Mouse (Mus musculus): ENCODE results near the gene Srgap1. TPM values are rescaled to one million over a fixed set of nuclear protein-coding genes. Genes with fewer than 3 reads are reported as not detected.
A peak's percentile ranks its signal among the peaks of the same experiment; 100 is the strongest.

Gene Srgap1
- polyA plus RNA-seq, 1 experiment from 2014 or later, result 32.0 TPM

GRCm38 (mm10) chr10:121837166-121837898 is 209.8 kb downstream of the Srgap1 start:
- Histone ChIP-seq H3K9me3 (ENCODE audit: control insufficient read depth, low read length) (no peaks in the 10 kb centered on the region), H3K27ac (ENCODE audit: low read length) (peak overlapping the region; percentile 88), H3K27me3 (replicated peaks; ENCODE audit: control insufficient read depth, insufficient read depth, low read length) (no peaks in the 10 kb centered on the region), H3K4me3 (replicated peaks; ENCODE audit: low read length) (peak overlapping the region; percentile 22), H3K4me2 (ENCODE audit: low read length) (peak overlapping the region; percentile 46), H3K36me3 (ENCODE audit: control insufficient read depth, insufficient read depth) (peaks cover 9% of the 10 kb centered on the region), H3K9ac (replicated peaks; ENCODE audit: low read depth, low read length) (peak overlapping the region; percentile 22; the same call in 1 of the 2 replicates), H3K4me1 (replicated peaks; ENCODE audit: control insufficient read depth, insufficient read depth, low read length) (peaks cover 16% of the 10 kb centered on the region)
- WGBS, result 30% methylated on average over 16 of the region's 16 CpGs
- peak; percentile 81 for ATAC-seq

- H3K27ac ChIP-seq (ENCODE audit: low read length), result peak overlapping the region; percentile 88
- peak; percentile 73 for ATAC-seq
- H3K36me3 ChIP-seq (ENCODE audit: control insufficient read depth, insufficient read depth), result peaks cover 9% of the 10 kb centered on the region
- H3K4me1 ChIP-seq (replicated peaks; ENCODE audit: control insufficient read depth, insufficient read depth, low read length), result peaks cover 16% of the 10 kb centered on the region
- H3K9me3 ChIP-seq (ENCODE audit: control insufficient read depth, low read length), result no peaks in the 10 kb centered on the region
- H3K27me3 ChIP-seq (replicated peaks; ENCODE audit: control insufficient read depth, insufficient read depth, low read length), result no peaks in the 10 kb centered on the region
- peak overlapping the region; percentile 46 for H3K4me2 ChIP-seq (ENCODE audit: low read length)
- WGBS, result 18% methylated on average over 18 of the region's 18 CpGs
- H3K4me3 ChIP-seq (replicated peaks; ENCODE audit: low read length), result peak overlapping the region; percentile 22
- peak overlapping the region; percentile 28 for H3K9ac ChIP-seq (replicated peaks; ENCODE audit: low read depth, low read length)
Observed at GRCm38 (mm10) chr10:121836507-121837165, 210.5 kb downstream of the Srgap1 start.

GRCm38 (mm10) chr10:121833443-121833842 is 213.7 kb downstream of the Srgap1 start:
- H3K27me3 ChIP-seq (replicated peaks; ENCODE audit: control insufficient read depth, insufficient read depth, low read length), result no peaks in the 10 kb centered on the region

GRCm38 (mm10) chr10:121830335-121831307 is 216.5 kb downstream of the Srgap1 start:
- peak overlapping the region; percentile 41 for H3K4me2 ChIP-seq (ENCODE audit: low read length)
- H3K9ac ChIP-seq (replicated peaks; ENCODE audit: low read depth, low read length), result no peak overlapping the region
- no peak overlapping the region for H3K27ac ChIP-seq (ENCODE audit: low read length)

More at GRCm38 (mm10) chr10:121833443-121833842, 213.7 kb downstream of the Srgap1 start:
- Histone ChIP-seq H3K4me1 (replicated peaks; ENCODE audit: control insufficient read depth, insufficient read depth, low read length) (peaks cover 25% of the 10 kb centered on the region), H3K9me3 (ENCODE audit: control insufficient read depth, low read length) (no peaks in the 10 kb centered on the region), H3K4me3 (replicated peaks; ENCODE audit: low read length) (no peak overlapping the region), H3K9ac (replicated peaks; ENCODE audit: low read depth, low read length) (no peak overlapping the region), H3K27ac (ENCODE audit: low read length) (no peak overlapping the region), H3K36me3 (ENCODE audit: control insufficient read depth, insufficient read depth) (no peaks in the 10 kb centered on the region), H3K4me2 (ENCODE audit: low read length) (no peak overlapping the region)
- no peak for ATAC-seq
- WGBS, result 93% methylated on average over 5 of the region's 5 CpGs

GRCm38 (mm10) chr10:121829800-121830303 is 217.3 kb downstream of the Srgap1 start:
- ATAC-seq, result no peak; the same call in 1 of the 2 replicates
- 47% methylated on average over 5 of the region's 5 CpGs for WGBS
- H3K4me3 ChIP-seq (replicated peaks; ENCODE audit: low read length), result no peak overlapping the region
- no peak overlapping the region for H3K27ac ChIP-seq (ENCODE audit: low read length)
- no peaks in the 10 kb centered on the region for H3K9me3 ChIP-seq (ENCODE audit: control insufficient read depth, low read length)
- no peaks in the 10 kb centered on the region for H3K36me3 ChIP-seq (ENCODE audit: control insufficient read depth, insufficient read depth)
- H3K27me3 ChIP-seq (replicated peaks; ENCODE audit: control insufficient read depth, insufficient read depth, low read length), result no peaks in the 10 kb centered on the region
- peaks cover 9% of the 10 kb centered on the region for H3K4me1 ChIP-seq (replicated peaks; ENCODE audit: control insufficient read depth, insufficient read depth, low read length)
- peak overlapping the region; percentile 41 for H3K4me2 ChIP-seq (ENCODE audit: low read length)
- H3K9ac ChIP-seq (replicated peaks; ENCODE audit: low read depth, low read length), result no peak overlapping the region

More at GRCm38 (mm10) chr10:121830335-121831307, 216.5 kb downstream of the Srgap1 start:
- Histone ChIP-seq H3K36me3 (ENCODE audit: control insufficient read depth, insufficient read depth) (no peaks in the 10 kb centered on the region), H3K4me3 (replicated peaks; ENCODE audit: low read length) (no peak overlapping the region), H3K27me3 (replicated peaks; ENCODE audit: control insufficient read depth, insufficient read depth, low read length) (no peaks in the 10 kb centered on the region), H3K4me1 (replicated peaks; ENCODE audit: control insufficient read depth, insufficient read depth, low read length) (peaks cover 9% of the 10 kb centered on the region), H3K9me3 (ENCODE audit: control insufficient read depth, low read length) (no peaks in the 10 kb centered on the region)
- peak; percentile 76 for ATAC-seq
- 32% methylated on average over 29 of the region's 29 CpGs for WGBS

GRCm38 (mm10) chr10:121829034-121829433 is 218.1 kb downstream of the Srgap1 start:
- no peak overlapping the region for H3K4me3 ChIP-seq (replicated peaks; ENCODE audit: low read length)
- H3K4me2 ChIP-seq (ENCODE audit: low read length), result no peak overlapping the region
- no peaks in the 10 kb centered on the region for H3K9me3 ChIP-seq (ENCODE audit: control insufficient read depth, low read length)
- no peak overlapping the region for H3K9ac ChIP-seq (replicated peaks; ENCODE audit: low read depth, low read length)
- H3K36me3 ChIP-seq (ENCODE audit: control insufficient read depth, insufficient read depth), result no peaks in the 10 kb centered on the region
- H3K27ac ChIP-seq (ENCODE audit: low read length), result no peak overlapping the region
- peaks cover 9% of the 10 kb centered on the region for H3K4me1 ChIP-seq (replicated peaks; ENCODE audit: control insufficient read depth, insufficient read depth, low read length)
- no peak for ATAC-seq
- no peaks in the 10 kb centered on the region for H3K27me3 ChIP-seq (replicated peaks; ENCODE audit: control insufficient read depth, insufficient read depth, low read length)
- 41% methylated on average over 6 of the region's 6 CpGs for WGBS

GRCm38 (mm10) chr10:121822674-121823073 is 224.4 kb downstream of the Srgap1 start:
- H3K36me3 ChIP-seq (ENCODE audit: control insufficient read depth, insufficient read depth), result peaks cover 13% of the 10 kb centered on the region
- no peaks in the 10 kb centered on the region; the same call in 1 of the 2 replicates for H3K9me3 ChIP-seq (ENCODE audit: control insufficient read depth, low read length)
- no peak overlapping the region for H3K4me3 ChIP-seq (replicated peaks; ENCODE audit: low read length)
- H3K4me2 ChIP-seq (ENCODE audit: low read length), result no peak overlapping the region
- ATAC-seq, result no peak
- no peaks in the 10 kb centered on the region for H3K4me1 ChIP-seq (replicated peaks; ENCODE audit: control insufficient read depth, insufficient read depth, low read length)
- H3K27me3 ChIP-seq (replicated peaks; ENCODE audit: control insufficient read depth, insufficient read depth, low read length), result no peaks in the 10 kb centered on the region
- no peak overlapping the region for H3K9ac ChIP-seq (replicated peaks; ENCODE audit: low read depth, low read length)
- 81% methylated on average over 5 of the region's 5 CpGs for WGBS
- no peak overlapping the region for H3K27ac ChIP-seq (ENCODE audit: low read length)

GRCm38 (mm10) chr10:121820846-121821245 is 226.3 kb downstream of the Srgap1 start:
- H3K27me3 ChIP-seq (replicated peaks; ENCODE audit: control insufficient read depth, insufficient read depth, low read length), result no peaks in the 10 kb centered on the region
- H3K4me1 ChIP-seq (replicated peaks; ENCODE audit: control insufficient read depth, insufficient read depth, low read length), result no peaks in the 10 kb centered on the region
- H3K4me3 ChIP-seq (replicated peaks; ENCODE audit: low read length), result no peak overlapping the region
- WGBS, result 85% methylated on average over 7 of the region's 7 CpGs
- no peak for ATAC-seq
- peaks cover 13% of the 10 kb centered on the region for H3K36me3 ChIP-seq (ENCODE audit: control insufficient read depth, insufficient read depth)
- no peak overlapping the region for H3K4me2 ChIP-seq (ENCODE audit: low read length)
- H3K27ac ChIP-seq (ENCODE audit: low read length), result no peak overlapping the region
- H3K9ac ChIP-seq (replicated peaks; ENCODE audit: low read depth, low read length), result no peak overlapping the region
- no peaks in the 10 kb centered on the region; the same call in 1 of the 2 replicates for H3K9me3 ChIP-seq (ENCODE audit: control insufficient read depth, low read length)
